Mouse (Mus musculus): ENCODE results near the gene Lama5. TPM values are rescaled to one million over a fixed set of nuclear protein-coding genes. Genes with fewer than 3 reads are reported as not detected.

Gene Lama5
- total RNA-seq, 1 experiment, result 291 TPM

DNA sequence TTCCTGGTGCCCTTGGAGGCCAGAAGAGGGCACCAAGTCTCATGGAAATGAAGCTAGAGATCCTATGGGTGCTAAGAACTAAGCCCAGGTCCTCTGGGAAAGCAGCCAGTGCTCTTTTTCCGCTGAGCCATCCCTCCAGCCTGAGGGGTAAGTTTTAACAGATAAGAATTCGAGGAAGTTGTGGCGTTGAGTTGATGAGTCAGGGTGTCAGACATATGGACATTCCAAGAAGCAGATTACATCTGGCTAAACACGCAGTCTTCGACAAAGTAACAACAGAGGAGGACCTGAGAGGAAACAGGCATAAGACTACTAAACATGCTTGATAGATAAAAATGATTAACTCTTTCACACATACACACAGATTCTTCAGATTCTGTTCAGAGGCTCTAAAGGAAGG, 12.9 kb upstream of the Lama5 start:
- in situ Hi-C loops (cut with MboI; ENCODE audit: low sequenced_read_pairs in 2 of 2, unreplicated experiment in 2 of 2), result no loop called here

GRCm38 (mm10) chr2:180237601-180238345, 12.1 kb upstream of the Lama5 start:
- Histone ChIP-seq H3K27ac (ENCODE audit: insufficient read depth, low read depth, low read length, poor library complexity, severe bottlenecking) (peak overlapping the region; percentile 94), H3K9ac (ENCODE audit: insufficient read depth, low read depth, low read length, poor library complexity, severe bottlenecking) (peak overlapping the region; percentile 54; the same call in 1 of the 2 replicates)

More for the DNA sequence above, 12.9 kb upstream of the Lama5 start:
- H3K9me3 ChIP-seq (ENCODE audit: control insufficient read depth, insufficient read depth, low read depth, low read length), result no peaks in the 10 kb centered on the region
- no peak for DNase-seq (ENCODE audit: low read depth, low spot score)
- H3K36me3 ChIP-seq (ENCODE audit: control insufficient read depth, insufficient read depth, low read length, poor library complexity, severe bottlenecking), result no peaks in the 10 kb centered on the region
- TF ChIP-seq CHD2 (IDR thresholded peaks at IDR 0.05; ENCODE audit: low read depth, low read length) (no peak), MAFK (IDR thresholded peaks at IDR 0.05; ENCODE audit: insufficient read depth, low read depth, low read length) (no peak), HCFC1 (IDR thresholded peaks at IDR 0.05; ENCODE audit: borderline replicate concordance, insufficient read depth, low read length) (no peak), ZNF384 (IDR thresholded peaks at IDR 0.05; ENCODE audit: low read depth, low read length) (no peak), ZC3H11A (IDR thresholded peaks at IDR 0.05; ENCODE audit: borderline replicate concordance, low read depth, low read length) (no peak)
- H3K9ac ChIP-seq (ENCODE audit: insufficient read depth, low read depth, low read length, poor library complexity, severe bottlenecking), result no peak overlapping the region
- no peak overlapping the region for H3K4me3 ChIP-seq (ENCODE audit: insufficient read depth in 1 of 2, low read depth in 1 of 2, low read length in 2 of 2, poor library complexity in 1 of 2, severe bottlenecking in 1 of 2)
- peaks cover 12 to 36% of the 10 kb centered on the region in 2 experiments for H3K4me1 ChIP-seq (ENCODE audit: control insufficient read depth in 2 of 2, insufficient read depth in 2 of 2, low read length in 2 of 2, poor library complexity in 1 of 2)
- peak overlapping the region; percentile 67; the same call in 1 of the 2 replicates for H3K27ac ChIP-seq (ENCODE audit: insufficient read depth, low read depth, low read length, poor library complexity, severe bottlenecking)

DNA sequence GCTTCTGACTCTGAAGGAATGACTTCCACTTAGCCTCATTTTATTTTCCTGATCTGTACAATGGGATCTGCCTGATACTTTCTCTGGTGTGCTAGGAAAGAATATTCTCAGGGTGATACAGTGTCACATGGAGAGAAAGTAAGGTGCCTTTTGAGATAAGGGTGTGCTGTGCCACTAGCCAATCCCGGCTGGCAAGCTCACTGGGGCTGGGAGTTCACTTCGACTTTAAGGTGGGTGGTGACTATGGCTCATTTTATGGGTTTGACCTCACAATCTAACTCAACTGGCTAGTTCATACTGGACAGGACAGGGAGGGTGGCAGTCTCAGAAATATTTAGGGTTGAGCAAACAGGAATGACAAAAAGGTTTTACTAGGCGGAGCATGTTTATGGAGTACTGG, 11.3 kb upstream of the Lama5 start:
- Histone ChIP-seq H3K36me3 (ENCODE audit: control insufficient read depth, insufficient read depth, low read length, poor library complexity, severe bottlenecking) (no peaks in the 10 kb centered on the region), H3K27ac (ENCODE audit: insufficient read depth, low read depth, low read length, poor library complexity, severe bottlenecking) (peak overlapping the region; percentile 94), H3K4me3 (ENCODE audit: insufficient read depth in 1 of 2, low read depth in 1 of 2, low read length in 2 of 2, poor library complexity in 1 of 2, severe bottlenecking in 1 of 2) (no peak overlapping the region), H3K9ac (ENCODE audit: insufficient read depth, low read depth, low read length, poor library complexity, severe bottlenecking) (peak overlapping the region; percentile 54; the same call in 1 of the 2 replicates), H3K9me3 (ENCODE audit: control insufficient read depth, insufficient read depth, low read depth, low read length) (no peaks in the 10 kb centered on the region), H3K4me1 (ENCODE audit: control insufficient read depth in 2 of 2, insufficient read depth in 2 of 2, low read length in 2 of 2, poor library complexity in 1 of 2) (peaks cover 12 to 36% of the 10 kb centered on the region in 2 experiments)
- TF ChIP-seq MAFK (IDR thresholded peaks at IDR 0.05; ENCODE audit: insufficient read depth, low read depth, low read length), result no peak
- no peak for TF ChIP-seq HCFC1 (IDR thresholded peaks at IDR 0.05; ENCODE audit: borderline replicate concordance, insufficient read depth, low read length)
- no peak for TF ChIP-seq ZNF384 (IDR thresholded peaks at IDR 0.05; ENCODE audit: low read depth, low read length)
- TF ChIP-seq ZC3H11A (IDR thresholded peaks at IDR 0.05; ENCODE audit: borderline replicate concordance, low read depth, low read length), result no peak
- no peak for TF ChIP-seq CHD2 (IDR thresholded peaks at IDR 0.05; ENCODE audit: low read depth, low read length)
- in situ Hi-C loops (cut with MboI; ENCODE audit: low sequenced_read_pairs in 2 of 2, unreplicated experiment in 2 of 2), result no loop called here
- DNase-seq (ENCODE audit: low read depth, low spot score), result no peak

More at GRCm38 (mm10) chr2:180237601-180238345, 12.1 kb upstream of the Lama5 start:
- Histone ChIP-seq H3K9me3 (ENCODE audit: control insufficient read depth, insufficient read depth, low read depth, low read length) (no peaks in the 10 kb centered on the region), H3K4me3 (ENCODE audit: insufficient read depth in 1 of 2, low read depth in 1 of 2, low read length in 2 of 2, poor library complexity in 1 of 2, severe bottlenecking in 1 of 2) (no peak overlapping the region), H3K4me1 (ENCODE audit: control insufficient read depth in 2 of 2, insufficient read depth in 2 of 2, low read length in 2 of 2, poor library complexity in 1 of 2) (peaks cover 12 to 36% of the 10 kb centered on the region in 2 experiments), H3K36me3 (ENCODE audit: control insufficient read depth, insufficient read depth, low read length, poor library complexity, severe bottlenecking) (no peaks in the 10 kb centered on the region)
- DNase-seq (ENCODE audit: low read depth, low spot score), result no peak
- in situ Hi-C loops (cut with MboI; ENCODE audit: low sequenced_read_pairs in 2 of 2, unreplicated experiment in 2 of 2), result no loop called here
- no peak for TF ChIP-seq CHD2 (IDR thresholded peaks at IDR 0.05; ENCODE audit: low read depth, low read length)
- no peak for TF ChIP-seq ZC3H11A (IDR thresholded peaks at IDR 0.05; ENCODE audit: borderline replicate concordance, low read depth, low read length)
- TF ChIP-seq MAFK (IDR thresholded peaks at IDR 0.05; ENCODE audit: insufficient read depth, low read depth, low read length), result no peak
- TF ChIP-seq HCFC1 (IDR thresholded peaks at IDR 0.05; ENCODE audit: borderline replicate concordance, insufficient read depth, low read length), result no peak
- TF ChIP-seq ZNF384 (IDR thresholded peaks at IDR 0.05; ENCODE audit: low read depth, low read length), result peak; percentile 55; the same call in 1 of the 2 replicates

- in situ Hi-C loops (cut with MboI; ENCODE audit: low sequenced_read_pairs in 2 of 2, unreplicated experiment in 2 of 2), result no loop called here
- Histone ChIP-seq H3K4me1 (ENCODE audit: control insufficient read depth in 2 of 2, insufficient read depth in 2 of 2, low read length in 2 of 2, poor library complexity in 1 of 2) (peaks cover 12 to 36% of the 10 kb centered on the region in 2 experiments), H3K36me3 (ENCODE audit: control insufficient read depth, insufficient read depth, low read length, poor library complexity, severe bottlenecking) (no peaks in the 10 kb centered on the region), H3K27ac (ENCODE audit: insufficient read depth, low read depth, low read length, poor library complexity, severe bottlenecking) (peak overlapping the region; percentile 94), H3K9me3 (ENCODE audit: control insufficient read depth, insufficient read depth, low read depth, low read length) (no peaks in the 10 kb centered on the region), H3K4me3 (ENCODE audit: insufficient read depth in 1 of 2, low read depth in 1 of 2, low read length in 2 of 2, poor library complexity in 1 of 2, severe bottlenecking in 1 of 2) (peak overlapping the region; percentile 4 to 19; a peak in 2 of 4 replicates), H3K9ac (ENCODE audit: insufficient read depth, low read depth, low read length, poor library complexity, severe bottlenecking) (peak overlapping the region; percentile 75; the same call in 1 of the 2 replicates)
- TF ChIP-seq ZNF384 (IDR thresholded peaks at IDR 0.05; ENCODE audit: low read depth, low read length) (no peak), HCFC1 (IDR thresholded peaks at IDR 0.05; ENCODE audit: borderline replicate concordance, insufficient read depth, low read length) (no peak), ZC3H11A (IDR thresholded peaks at IDR 0.05; ENCODE audit: borderline replicate concordance, low read depth, low read length) (no peak), MAFK (IDR thresholded peaks at IDR 0.05; ENCODE audit: insufficient read depth, low read depth, low read length) (no peak), CHD2 (IDR thresholded peaks at IDR 0.05; ENCODE audit: low read depth, low read length) (no peak)
- no peak for DNase-seq (ENCODE audit: low read depth, low spot score)
These were observed 10.8 kb upstream of the Lama5 start for GRCm38 (mm10) chr2:180236500-180236899.
